Mouse (Mus musculus): ENCODE measurements around the gene Itgad. TPM values are rescaled to one million over a fixed set of nuclear protein-coding genes. Genes with fewer than 3 reads are reported as not detected.

The Itgad gene
- total RNA-seq, 2 experiments from 2014 or later: 0.26 TPM; not detected in 1

DNA sequence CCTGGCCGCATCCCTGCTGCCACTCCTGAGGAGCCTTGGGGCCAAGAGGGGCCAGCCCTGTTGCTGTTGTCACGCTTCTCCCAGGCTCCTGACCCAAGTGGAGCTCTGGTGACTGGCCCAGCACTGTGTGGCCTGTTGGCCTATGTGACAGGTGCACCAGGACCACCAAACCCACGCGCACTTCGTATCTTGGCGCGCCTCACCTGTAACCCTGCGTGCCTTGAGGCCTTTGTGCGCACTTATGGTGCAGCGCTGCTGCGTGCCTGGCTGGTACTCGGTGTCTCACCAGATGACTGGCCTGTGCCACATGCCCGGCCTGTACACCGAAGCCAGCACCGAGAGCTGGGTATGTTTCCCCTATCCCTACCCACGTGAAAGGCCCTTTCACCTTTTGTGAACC, 88.2 kb downstream of the Itgad start:
- DNase-seq (ENCODE audit: low spot score): no peak

DNA sequence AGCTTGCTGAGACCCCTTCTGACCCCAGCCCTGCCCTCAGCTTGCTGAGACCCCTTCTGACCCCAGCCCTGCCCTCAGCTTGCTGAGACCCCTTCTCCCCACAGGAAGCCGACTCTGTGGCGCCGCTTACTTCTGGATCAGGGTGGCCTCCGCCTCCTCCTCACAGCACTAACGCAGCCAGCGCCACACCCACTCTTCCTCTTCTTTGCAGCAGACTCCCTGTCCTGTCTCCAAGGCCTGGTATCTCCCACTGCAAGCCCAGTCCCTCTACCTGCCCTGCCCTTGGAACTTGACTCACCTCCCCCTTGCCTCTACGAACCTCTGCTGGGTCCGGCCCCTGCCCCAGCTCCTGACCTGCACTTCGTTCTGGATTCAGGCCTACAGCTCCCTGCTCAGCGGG, 89.7 kb downstream of the Itgad start:
- no peak for DNase-seq (ENCODE audit: low spot score)

DNA sequence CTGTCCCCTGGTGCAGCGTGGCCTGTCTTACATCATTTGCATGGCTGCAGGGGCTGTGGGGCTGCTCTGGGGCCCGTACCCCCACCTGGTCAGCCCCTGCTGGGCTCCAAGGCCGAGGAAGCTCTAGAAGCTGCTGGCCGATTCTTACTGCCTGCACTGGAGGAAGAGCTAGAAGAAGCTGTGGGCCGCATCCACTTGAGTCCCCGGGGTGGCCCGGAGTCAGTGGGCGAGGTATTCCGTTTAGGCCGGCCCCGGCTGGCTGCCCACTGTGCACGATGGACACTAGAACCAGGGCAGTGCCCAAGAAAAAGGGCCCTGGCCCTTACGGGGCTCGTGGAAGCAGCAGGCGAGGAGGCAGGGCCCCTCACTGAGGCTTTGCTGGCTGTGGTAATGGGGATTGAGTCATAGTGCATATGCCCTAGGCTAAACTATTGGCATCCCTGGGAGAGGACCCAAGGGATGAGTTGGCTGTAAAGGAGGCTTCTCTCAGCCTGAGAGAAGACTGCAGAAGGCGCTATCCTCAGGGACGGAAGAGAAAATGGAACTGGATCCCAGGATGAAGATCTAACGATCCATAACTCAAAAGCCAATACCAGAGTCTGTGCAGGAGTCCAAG, 90.3 kb downstream of the Itgad start:
- no peak for DNase-seq (ENCODE audit: low spot score)

DNA sequence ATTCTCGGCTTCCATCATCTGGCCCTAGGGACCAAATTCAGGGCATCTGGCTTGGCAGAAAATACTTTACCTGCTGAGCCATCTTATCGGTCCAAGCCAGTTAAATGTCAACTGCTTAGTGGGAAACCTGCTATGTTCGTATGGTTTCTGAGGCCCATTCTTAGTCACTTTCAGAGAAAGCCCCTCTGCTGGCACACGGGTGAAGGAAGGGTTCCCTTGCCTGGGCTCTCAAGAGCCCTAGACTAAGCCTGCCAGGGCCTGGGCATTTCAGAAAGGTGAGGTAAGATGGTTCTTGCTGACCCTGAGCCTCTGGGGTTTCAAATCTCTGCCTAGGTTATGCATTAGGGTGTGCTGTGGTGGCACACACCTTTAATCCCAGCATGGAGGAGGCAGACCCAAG, 91.4 kb downstream of the Itgad start:
- DNase-seq (ENCODE audit: low spot score): no peak

DNA sequence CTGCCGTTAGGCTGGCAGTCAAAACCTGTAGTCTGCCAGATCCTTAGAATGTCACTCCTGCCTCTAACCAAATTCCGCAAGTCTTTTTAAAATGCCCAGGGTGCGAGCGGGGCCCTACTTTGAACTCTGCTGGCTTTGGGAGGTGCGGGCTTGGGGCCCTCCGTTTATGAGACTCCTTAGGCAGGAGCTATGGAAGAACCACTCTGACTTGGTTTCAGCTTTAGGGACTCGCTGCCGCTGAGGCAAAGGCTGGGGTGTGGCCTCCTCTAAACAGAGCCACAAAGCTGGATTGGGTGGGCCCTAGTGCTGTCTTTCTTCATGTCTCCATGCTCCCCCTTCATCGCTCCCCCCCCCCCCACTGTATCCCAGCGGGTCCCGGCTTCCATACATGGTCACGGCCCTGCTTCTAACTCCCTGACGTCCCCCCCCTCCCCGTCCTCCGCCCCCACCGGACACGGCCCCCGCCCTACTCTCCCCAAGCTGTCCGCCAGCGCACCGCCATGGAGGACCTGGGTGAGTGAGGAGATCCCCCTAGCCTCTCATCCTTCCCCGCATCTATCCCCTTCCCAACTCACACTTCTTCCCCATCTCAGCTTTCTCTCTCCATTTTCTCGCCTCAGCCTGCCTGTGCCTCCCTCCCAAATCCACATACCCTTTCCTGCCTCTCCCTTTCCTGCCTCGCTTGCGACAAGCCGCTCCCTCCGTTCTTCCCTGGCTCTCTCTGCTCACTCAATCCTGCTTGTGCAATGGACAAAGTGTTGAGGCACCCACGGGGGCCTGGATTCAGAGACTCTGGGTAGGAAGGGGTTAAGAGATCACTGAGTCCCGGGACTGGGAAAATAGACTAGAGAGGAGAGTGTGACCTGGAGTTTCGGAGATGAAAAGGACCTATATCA, 92.6 kb downstream of the Itgad start, which contains the start of gene Tgfb1i1:
TSS of gene Tgfb1i1 (plus strand) at position 317 of the 896 bp plus-strand sequence.
- peak; percentile 56 for DNase-seq (ENCODE audit: low spot score)

DNA sequence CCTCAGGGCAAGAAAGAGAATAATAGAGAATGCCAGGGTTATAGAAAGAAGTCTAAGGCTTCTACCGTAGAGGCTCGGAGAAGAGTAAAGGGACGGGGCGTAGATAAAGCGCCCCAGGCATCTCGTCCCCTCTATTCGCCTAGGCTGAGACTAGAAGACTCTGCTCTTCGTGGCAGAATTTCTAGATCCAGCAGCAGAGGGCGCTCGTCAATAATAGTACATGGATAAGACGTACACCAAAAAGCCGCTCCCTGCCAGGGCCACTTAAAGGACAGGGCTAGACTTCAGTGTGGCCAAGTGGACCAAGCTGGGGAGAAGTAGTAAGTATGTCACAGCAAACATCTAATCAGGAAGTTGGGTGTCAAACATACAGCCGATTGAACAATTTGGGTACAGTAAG, 93.3 kb downstream of the Itgad start:
- peak; percentile 88 for DNase-seq (ENCODE audit: low spot score)

DNA sequence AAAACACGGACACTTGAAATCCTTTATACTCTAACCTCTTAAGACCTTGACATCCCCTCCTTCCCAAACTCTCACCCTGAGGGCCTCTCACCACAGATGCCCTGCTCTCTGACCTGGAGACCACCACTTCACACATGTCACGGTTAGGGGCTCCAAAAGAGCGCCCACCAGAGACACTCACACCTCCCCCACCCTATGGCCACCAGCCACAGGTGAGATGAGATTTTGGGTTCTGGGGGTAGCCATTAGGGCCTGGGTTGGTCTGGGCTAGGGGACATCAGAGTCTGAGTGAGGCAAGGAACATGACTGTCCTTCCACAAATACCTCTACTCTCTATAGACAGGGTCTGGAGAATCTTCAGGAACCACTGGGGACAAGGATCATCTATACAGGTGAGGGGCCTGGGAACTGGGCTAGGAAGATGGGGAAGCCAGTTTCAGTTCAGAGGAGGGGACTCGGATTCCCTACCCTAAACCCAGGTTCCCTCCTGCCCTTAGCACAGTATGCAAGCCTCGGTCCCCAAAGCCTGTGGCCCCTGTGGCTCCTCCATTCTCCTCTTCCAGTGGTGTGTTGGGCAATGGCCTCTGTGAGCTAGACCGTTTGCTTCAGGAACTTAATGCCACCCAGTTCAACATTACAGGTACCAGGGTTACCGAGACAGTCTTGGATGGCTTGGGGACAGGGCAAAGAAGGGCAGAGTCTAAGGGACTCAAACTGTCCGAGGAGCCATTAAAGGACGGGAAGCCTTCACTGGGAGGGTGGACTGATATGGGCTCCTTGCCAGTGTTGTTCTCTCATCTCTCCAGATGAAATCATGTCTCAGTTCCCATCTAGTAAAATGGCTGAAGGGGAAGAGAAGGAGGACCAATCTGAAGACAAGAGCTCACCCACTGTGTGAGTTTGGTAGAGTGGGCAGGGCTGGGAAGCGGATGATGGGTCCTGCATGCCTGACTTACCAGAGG, 94.2 kb downstream of the Itgad start:
- no peak for DNase-seq (ENCODE audit: low spot score)

DNA sequence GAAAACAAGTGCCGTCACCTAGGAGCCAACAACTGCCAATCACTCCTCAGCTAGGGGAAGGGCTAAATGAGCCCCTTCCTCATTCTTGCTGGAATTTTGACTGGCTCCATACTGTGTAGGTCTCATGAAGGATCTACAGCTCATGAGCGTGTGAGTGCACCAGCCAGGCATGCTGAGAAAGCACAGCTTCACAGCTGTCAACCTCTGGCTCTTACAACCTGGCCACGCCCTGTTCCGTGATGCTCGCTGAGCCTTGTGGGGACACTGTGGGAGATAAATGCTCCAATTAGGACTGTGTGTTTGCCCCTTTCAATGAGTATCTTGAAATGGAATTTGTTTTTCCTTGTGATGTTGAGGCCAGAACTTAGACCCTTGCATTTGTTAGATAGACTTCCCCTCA, 95.8 kb downstream of the Itgad start:
- no peak for DNase-seq (ENCODE audit: low spot score)

DNA sequence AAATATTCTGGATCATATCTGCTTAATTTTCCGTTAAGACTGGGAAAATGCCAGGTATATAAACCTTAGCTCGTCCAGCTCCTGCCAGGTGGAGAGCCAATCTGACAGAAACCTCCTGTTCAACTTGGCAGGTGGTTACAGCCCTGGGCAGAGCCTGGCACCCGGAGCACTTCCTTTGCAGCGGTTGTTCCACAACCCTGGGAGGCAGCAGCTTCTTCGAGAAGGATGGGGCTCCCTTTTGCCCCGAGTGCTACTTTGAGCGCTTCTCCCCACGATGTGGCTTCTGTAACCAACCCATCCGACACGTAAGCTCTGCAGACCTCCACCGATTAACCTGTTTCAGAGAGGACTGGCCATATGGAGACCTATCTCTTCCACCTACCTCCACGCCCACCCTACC, 97.8 kb downstream of the Itgad start:
- DNase-seq (ENCODE audit: low spot score): no peak

DNA sequence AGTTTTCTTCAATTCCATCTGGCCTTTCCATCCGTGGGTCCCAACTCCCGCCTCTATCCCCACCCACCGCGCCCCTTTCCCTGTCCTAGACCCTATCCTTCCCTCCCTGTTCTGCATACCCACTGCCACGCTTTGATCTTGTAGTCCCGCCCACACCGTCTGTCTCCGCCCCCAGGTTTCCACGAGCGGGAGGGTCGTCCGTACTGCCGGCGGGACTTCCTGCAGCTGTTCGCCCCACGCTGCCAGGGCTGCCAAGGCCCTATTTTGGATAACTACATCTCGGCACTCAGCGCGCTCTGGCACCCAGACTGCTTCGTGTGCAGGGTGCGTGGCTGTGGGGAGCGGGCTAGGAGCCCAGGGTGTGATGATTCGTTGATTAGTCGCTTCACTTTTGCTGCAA, 98.4 kb downstream of the Itgad start:
- DNase-seq (ENCODE audit: low spot score): no peak

DNA sequence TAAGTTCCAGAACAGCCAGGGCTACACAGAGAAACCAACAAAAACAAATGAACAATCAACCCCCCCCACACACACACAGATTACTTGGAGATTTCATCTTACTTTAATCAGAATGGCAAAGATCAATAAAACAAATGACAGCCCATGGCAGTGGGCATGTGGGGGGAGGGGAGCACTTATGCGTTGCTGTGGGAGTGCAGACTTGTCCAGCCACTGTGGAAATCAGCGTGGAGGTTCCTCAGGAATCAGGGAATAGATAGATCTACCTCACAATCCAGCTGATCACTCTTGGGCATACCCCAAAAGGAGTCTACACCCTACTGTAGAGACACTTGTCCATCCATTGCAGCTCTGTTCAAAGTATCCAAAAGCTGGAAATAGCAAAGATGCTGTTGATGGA, 100.8 kb downstream of the Itgad start:
- DNase-seq (ENCODE audit: low spot score): no peak

DNA sequence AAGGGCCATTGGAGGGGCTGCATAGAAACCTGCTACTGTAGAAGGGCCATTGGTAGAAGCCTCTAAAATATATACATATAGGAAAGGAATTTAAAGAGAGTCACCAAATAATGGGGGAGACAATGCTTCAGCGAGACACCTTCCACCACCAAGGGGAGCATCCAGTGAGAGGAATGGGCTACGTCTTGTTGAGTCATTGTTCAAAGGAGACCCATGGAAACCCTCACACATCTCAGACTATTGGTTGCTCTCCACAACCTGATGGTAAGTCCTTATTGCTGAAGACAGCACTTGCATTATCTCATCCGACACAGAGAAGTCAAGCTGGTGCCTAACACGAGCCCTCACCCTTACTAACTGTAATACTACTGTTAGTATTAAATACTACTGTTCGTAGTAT, 101.6 kb downstream of the Itgad start:
- DNase-seq (ENCODE audit: low spot score): no peak

DNA sequence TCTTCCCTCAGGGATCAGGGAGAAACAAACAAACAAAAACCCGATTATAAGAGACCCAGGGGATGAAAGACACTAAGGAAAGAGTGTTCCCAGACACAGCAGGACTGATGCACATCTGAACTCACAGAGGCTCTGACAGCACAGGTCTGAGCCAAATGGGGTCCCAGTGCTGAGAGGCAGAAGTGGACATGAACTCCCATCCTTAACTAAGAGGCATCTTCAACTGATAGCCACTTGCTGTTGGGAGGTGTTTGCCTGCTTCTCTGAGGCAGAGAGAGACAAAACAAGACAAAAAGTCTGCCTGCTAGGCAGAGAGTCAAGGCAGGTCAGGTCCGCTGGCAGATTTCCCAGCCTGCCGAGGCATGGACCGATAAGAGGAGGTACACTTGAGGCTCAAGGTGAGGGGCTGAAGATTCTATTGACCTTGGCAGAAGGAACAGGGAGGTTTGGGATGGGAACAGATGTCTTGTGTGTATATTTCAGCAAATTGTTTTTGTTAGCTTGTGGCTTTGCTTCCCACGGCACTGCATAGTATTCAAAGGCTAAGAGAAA, 102.7 kb downstream of the Itgad start:
- DNase-seq (ENCODE audit: low spot score): no peak

DNA sequence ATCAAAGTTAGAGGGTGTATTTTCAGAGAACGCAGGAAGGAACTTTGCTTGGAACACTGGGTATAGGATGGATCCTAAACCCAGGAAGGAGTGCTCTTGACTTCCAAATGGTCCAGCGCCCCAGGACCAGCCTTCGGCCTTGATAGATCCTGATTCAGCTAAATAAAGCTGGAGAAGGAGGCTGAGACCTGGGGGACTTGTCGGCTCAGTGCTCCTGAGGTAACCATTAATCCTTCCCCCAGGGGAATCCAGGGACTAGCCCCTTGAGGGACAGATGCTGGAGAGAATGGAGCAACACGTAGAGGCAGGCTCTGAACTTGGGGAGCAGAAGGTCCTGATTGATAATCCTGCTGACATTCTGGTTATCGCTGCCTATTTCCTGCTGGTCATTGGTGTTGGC, 111.2 kb downstream of the Itgad start, which contains the start of gene Slc5a2:
TSS of gene Slc5a2 (plus strand) at position 247 of the 400 bp plus-strand sequence.
- DNase-seq (ENCODE audit: low spot score): no peak

DNA sequence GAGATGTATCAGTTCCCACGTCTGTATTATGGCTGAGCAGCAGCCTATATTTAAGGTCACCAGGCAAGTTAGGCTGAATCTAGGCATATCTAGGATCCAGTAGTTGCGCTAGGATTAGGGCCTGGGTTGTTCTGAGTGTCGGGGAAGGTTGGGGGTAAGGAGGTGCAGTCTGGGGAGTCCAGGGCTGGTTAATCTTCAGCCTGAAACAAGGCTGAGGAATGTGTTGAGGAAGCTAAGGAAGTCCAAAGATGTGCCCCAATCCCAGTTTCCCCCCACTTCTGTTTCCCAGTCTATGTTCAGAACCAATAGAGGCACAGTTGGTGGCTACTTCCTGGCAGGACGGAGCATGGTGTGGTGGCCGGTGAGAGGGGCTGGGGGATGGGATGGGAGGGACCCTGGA, 111.9 kb downstream of the Itgad start:
- DNase-seq (ENCODE audit: low spot score): no peak

DNA sequence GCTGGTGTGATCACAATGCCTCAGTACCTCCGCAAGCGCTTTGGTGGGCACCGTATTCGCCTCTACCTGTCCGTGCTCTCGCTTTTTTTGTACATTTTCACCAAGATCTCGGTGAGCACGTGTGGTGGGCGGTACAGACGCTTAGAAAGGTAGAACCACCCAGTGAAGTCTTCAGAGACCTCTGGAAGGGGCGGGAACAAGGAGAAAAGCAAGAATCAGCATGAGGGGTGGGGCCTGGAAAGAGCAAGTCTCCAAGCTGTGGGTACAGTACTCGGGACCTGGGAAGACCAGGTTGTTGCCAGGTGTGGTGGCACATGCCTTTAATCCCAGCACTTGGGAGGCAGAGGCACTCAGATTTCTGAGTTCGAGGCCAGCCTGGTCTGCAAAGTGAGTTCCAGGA, 113.2 kb downstream of the Itgad start:
- DNase-seq (ENCODE audit: low spot score): no peak

DNA sequence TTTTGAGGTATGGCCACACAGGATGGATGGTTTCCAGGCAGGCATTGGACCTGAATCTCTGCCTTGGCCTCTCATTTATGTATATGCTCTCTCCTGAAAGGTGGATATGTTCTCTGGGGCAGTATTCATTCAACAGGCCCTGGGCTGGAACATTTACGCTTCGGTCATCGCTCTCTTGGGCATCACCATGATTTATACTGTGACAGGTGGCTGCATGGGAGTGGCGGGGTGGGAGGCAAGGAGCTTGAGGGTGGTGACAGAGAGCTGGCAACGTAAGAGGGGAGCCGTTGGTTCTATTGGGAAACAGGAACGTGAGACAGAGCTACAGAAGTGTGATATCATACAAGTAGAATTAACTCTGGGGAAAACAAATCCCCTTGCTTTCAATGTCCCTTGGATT, 113.6 kb downstream of the Itgad start:
- peak; percentile 42 for DNase-seq (ENCODE audit: low spot score)

DNA sequence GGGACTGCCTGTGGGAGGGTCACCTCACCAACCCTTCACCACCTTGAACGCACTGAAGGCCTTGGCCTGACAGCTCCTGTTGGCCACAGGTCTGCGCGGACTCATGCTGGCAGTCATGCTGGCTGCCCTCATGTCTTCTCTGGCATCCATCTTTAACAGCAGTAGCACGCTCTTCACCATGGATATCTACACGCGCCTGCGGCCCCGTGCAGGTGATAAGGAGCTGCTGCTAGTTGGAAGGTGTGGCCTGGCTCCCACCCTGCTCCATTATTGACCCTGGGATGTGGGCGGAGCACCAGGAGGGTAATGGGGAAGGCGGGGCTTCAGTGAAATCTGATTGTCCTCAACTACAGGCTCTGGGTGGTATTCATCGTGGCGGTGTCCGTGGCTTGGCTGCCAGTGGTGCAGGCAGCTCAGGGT, 116.3 kb downstream of the Itgad start:
- no peak for DNase-seq (ENCODE audit: low spot score)

DNA sequence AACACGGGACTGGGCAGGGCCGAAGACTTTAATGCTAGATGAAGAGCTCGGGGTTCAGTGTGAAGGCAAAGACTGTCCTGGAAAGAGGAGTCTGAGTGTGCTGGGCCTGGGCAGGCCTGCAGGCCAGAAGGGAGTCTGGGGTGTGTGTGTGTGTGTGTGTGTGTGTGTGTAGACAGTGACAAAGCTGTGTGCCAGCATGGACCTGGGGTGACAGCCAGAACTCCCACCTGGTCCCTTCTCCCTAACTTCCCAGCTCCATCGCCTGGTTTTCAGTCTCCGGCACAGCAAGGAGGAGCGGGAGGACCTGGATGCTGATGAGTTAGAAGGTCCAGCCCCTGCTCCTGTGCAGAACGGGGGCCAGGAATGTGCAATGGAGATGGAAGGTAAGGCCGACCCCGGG, 117.3 kb downstream of the Itgad start:
- no peak for DNase-seq (ENCODE audit: low spot score)
